Mouse (Mus musculus): ENCODE measurements around the gene Cntf.

The Cntf gene

GRCm38 (mm10) chr19:12765308-12765707, at the start of gene Cntf:
Gene Cntf (minus strand): TSS chr19:12765632.
- in situ Hi-C loops (cut with MboI, MseI): no loop called here

GRCm38 (mm10) chr19:12813883-12814282, 48.5 kb upstream of the Cntf start:
- in situ Hi-C loops (cut with MboI, MseI): loop anchor here in 1 of 2 experiments (5.0 kb wide), 1 partner anchor 42 kb away; no protein-coding TSS in a partner anchor

- in situ Hi-C loops (cut with MboI, MseI): loop anchor here in 1 of 2 experiments (5.0 kb wide), 1 partner anchor 41 kb away; no protein-coding TSS in a partner anchor
Measured at GRCm38 (mm10) chr19:12812644-12813364, 47.4 kb upstream of the Cntf start.

- in situ Hi-C loops (cut with MboI, MseI): loop anchor here in 1 of 2 experiments (10.0 kb wide), 2 partner anchors 231 to 801 kb away; no protein-coding TSS in a partner anchor
Measured at GRCm38 (mm10) chr19:12806214-12806613, 40.8 kb upstream of the Cntf start.

GRCm38 (mm10) chr19:12805730-12806129, 40.3 kb upstream of the Cntf start:
- in situ Hi-C loops (cut with MboI, MseI): loop anchor here in 1 of 2 experiments (10.0 kb wide), 2 partner anchors 231 to 801 kb away; no protein-coding TSS in a partner anchor

- in situ Hi-C loops (cut with MboI, MseI): loop anchor here (5.0 to 10.0 kb wide), 3 partner anchors 229 to 799 kb away; no protein-coding TSS in a partner anchor
Measured at GRCm38 (mm10) chr19:12804237-12804636, 38.8 kb upstream of the Cntf start.

- in situ Hi-C loops (cut with MboI, MseI): loop anchor here (5.0 to 10.0 kb wide), 3 partner anchors 228 to 798 kb away; no protein-coding TSS in a partner anchor
Measured at GRCm38 (mm10) chr19:12802830-12803229, 37.4 kb upstream of the Cntf start.

- in situ Hi-C loops (cut with MboI, MseI): loop anchor here (5.0 to 10.0 kb wide), 3 partner anchors 226 to 796 kb away; no protein-coding TSS in a partner anchor
Measured at GRCm38 (mm10) chr19:12801046-12801445, 35.6 kb upstream of the Cntf start.

GRCm38 (mm10) chr19:12800621-12801020, 35.2 kb upstream of the Cntf start:
- in situ Hi-C loops (cut with MboI, MseI): loop anchor here (5.0 to 10.0 kb wide), 3 partner anchors 226 to 796 kb away; no protein-coding TSS in a partner anchor

GRCm38 (mm10) chr19:12799081-12799480, 33.6 kb upstream of the Cntf start:
- in situ Hi-C loops (cut with MboI, MseI): no loop called here

GRCm38 (mm10) chr19:12798404-12798803, 33.0 kb upstream of the Cntf start:
- in situ Hi-C loops (cut with MboI, MseI): no loop called here

GRCm38 (mm10) chr19:12797071-12797470, 31.6 kb upstream of the Cntf start:
- in situ Hi-C loops (cut with MboI, MseI): no loop called here

- in situ Hi-C loops (cut with MboI, MseI): no loop called here
Measured at GRCm38 (mm10) chr19:12796328-12796931, 31.0 kb upstream of the Cntf start.

GRCm38 (mm10) chr19:12795511-12796327, 30.3 kb upstream of the Cntf start, which contains the start of the genes Zfp91 and Lpxn:
Gene Zfp91 (minus strand): TSS chr19:12796126.
Gene Lpxn (plus strand): TSS chr19:12796193.
- in situ Hi-C loops (cut with MboI, MseI): no loop called here

- in situ Hi-C loops (cut with MboI, MseI): no loop called here
Measured at GRCm38 (mm10) chr19:12795110-12795509, 29.7 kb upstream of the Cntf start.

- in situ Hi-C loops (cut with MboI, MseI): no loop called here
Measured at GRCm38 (mm10) chr19:12794056-12795044, 28.9 kb upstream of the Cntf start.

- in situ Hi-C loops (cut with MboI, MseI): no loop called here
Measured at GRCm38 (mm10) chr19:12792374-12792773, 26.9 kb upstream of the Cntf start.

- in situ Hi-C loops (cut with MboI, MseI): no loop called here
Measured at GRCm38 (mm10) chr19:12787721-12788120, 22.3 kb upstream of the Cntf start.

- in situ Hi-C loops (cut with MboI, MseI): no loop called here
Measured at GRCm38 (mm10) chr19:12786803-12787395, 21.5 kb upstream of the Cntf start.

GRCm38 (mm10) chr19:12780437-12780836, 15.0 kb upstream of the Cntf start:
- in situ Hi-C loops (cut with MboI, MseI): no loop called here

All from T-helper 17 cell (primary cell).